Mouse (Mus musculus) stomach, postnatal 0 days (tissue): Measurements from ENCODE around the gene Yif1b. TPM values are rescaled to one million over a fixed set of nuclear protein-coding genes. Genes with fewer than 3 reads are reported as not detected.
A peak's percentile ranks its signal among the peaks of the same experiment; 100 is the strongest.

Experiments
- ATAC-seq: fragments of 200-750 bp; cut with Nextera tagmentation; 2 replicates; pipeline ENCODE4 v1.8.0; 2017; ENCODE audit not compliant: low FRiP score, low TSS enrichment
- DNase-seq: peaks from one replicate; pipeline ENCODE4 v3.0.0-alpha.2; 2016; ENCODE audit warnings: low spot score
- H3K27ac ChIP-seq: fragments of 300-500 bp; sonication (generic); replicated peaks from 2 replicates; pipeline ENCODE4 v1.5.1; 2014; ENCODE audit warnings: mild to moderate bottlenecking, control low read depth
- H3K27me3 ChIP-seq: fragments of 300-500 bp; sonication (generic); 2 replicates; pipeline ENCODE4 v1.6.1; 2014; ENCODE audit warnings: low read length; ENCODE audit not compliant: control insufficient read depth, insufficient read depth
- H3K36me3 ChIP-seq: fragments of 300-500 bp; sonication (generic); 2 replicates; pipeline ENCODE4 v1.6.1; 2014; ENCODE audit warnings: low read length, mixed read lengths; ENCODE audit not compliant: control insufficient read depth, insufficient read depth
- H3K4me1 ChIP-seq: fragments of 300-500 bp; sonication (generic); replicated peaks from 2 replicates; pipeline ENCODE4 v1.6.1; 2014; ENCODE audit warnings: antibody characterized with exemption; ENCODE audit not compliant: control insufficient read depth, insufficient read depth
- H3K4me2 ChIP-seq: fragments of 300-500 bp; sonication (generic); replicated peaks from 2 replicates; pipeline ENCODE4 v1.6.1; 2014; ENCODE audit warnings: low read depth, mild to moderate bottlenecking, control low read depth, moderate library complexity
- H3K4me3 ChIP-seq: fragments of 300-500 bp; sonication (generic); 2 replicates; pipeline ENCODE4 v1.5.1; 2014; ENCODE audit warnings: low read depth, low read length, control low read depth
- H3K9ac ChIP-seq: fragments of 300-500 bp; sonication (generic); 2 replicates; pipeline ENCODE4 v1.6.1; 2014; ENCODE audit warnings: mild to moderate bottlenecking, low read length, control low read depth, mixed read lengths
- H3K9me3 ChIP-seq: fragments of 300-500 bp; sonication (generic); 2 replicates; pipeline ENCODE4 v1.6.1; 2016; ENCODE audit warnings: low read length; ENCODE audit not compliant: control insufficient read depth
- CTCF ChIP-seq: IDR thresholded peaks from 2 replicates; pipeline ENCODE4 v1.5.1; 2016; ENCODE audit warnings: antibody characterized with exemption, low read depth, mild to moderate bottlenecking, moderate library complexity
- EP300 ChIP-seq: optimal IDR thresholded peaks from 2 replicates; pipeline ENCODE3; 2016; ENCODE audit warnings: antibody characterized with exemption
- WGBS: fragments of 180-500 bp; shearing (Covaris S2); extraction: QIAGEN DNeasy Blood & Tissue Kit; methylation state at CpG from one replicate; pipeline ENCODE4 v1.1.7; 2014; 5-methylcytosine and 5-hydroxymethylcytosine counted together
- polyA plus RNA-seq: library from polyadenylated mRNA; unstranded; fragments of >200 nt; fragmentation: Nextera tagmentation; extraction: Ambion mirVana; gene quantifications from 2 replicates; pipeline ENCODE4 v1.2.1, GENCODE M21; 2015

The Yif1b gene
- polyA plus RNA-seq, 1 experiment from 2014 or later = 74.1 TPM

GRCm38 (mm10) chr7:29294111-29294761 lies 56.1 kb downstream of the Yif1b start:
- WGBS = 76% methylated on average over 13 of the region's 13 CpGs
- peaks cover 5% of the 10 kb centered on the region; the same call in 1 of the 2 replicates for H3K4me1 ChIP-seq
- no peak overlapping the region for H3K4me2 ChIP-seq
- DNase-seq (no peak), ATAC-seq (no peak)
- no peak overlapping the region for H3K4me3 ChIP-seq
- no peak overlapping the region for H3K9ac ChIP-seq
- no peaks in the 10 kb centered on the region for H3K36me3 ChIP-seq
- no peaks in the 10 kb centered on the region for H3K9me3 ChIP-seq
- no peak overlapping the region for H3K27ac ChIP-seq
- TF ChIP-seq CTCF (no peak), EP300 (no peak)
- no peaks in the 10 kb centered on the region for H3K27me3 ChIP-seq

- Histone ChIP-seq H3K9me3 (no peaks in the 10 kb centered on the region), H3K4me1 (peaks cover 5% of the 10 kb centered on the region; the same call in 1 of the 2 replicates), H3K9ac (no peak overlapping the region), H3K27ac (no peak overlapping the region), H3K36me3 (no peaks in the 10 kb centered on the region), H3K4me3 (no peak overlapping the region), H3K4me2 (no peak overlapping the region), H3K27me3 (no peaks in the 10 kb centered on the region)
- ATAC-seq (no peak), DNase-seq (no peak)
- TF ChIP-seq EP300 (no peak), CTCF (0 out of 2 replicates have a peak, but pooled peaks have one; percentile 1)
- 67% methylated on average over 24 of the region's 24 CpGs for WGBS
Observed at GRCm38 (mm10) chr7:29295861-29296647, 57.9 kb downstream of the Yif1b start.

GRCm38 (mm10) chr7:29296998-29297397 lies 58.9 kb downstream of the Yif1b start:
- ATAC-seq (peak; percentile 58; the same call in 1 of the 2 replicates), DNase-seq (peak; percentile 70)
- no peak overlapping the region for H3K4me3 ChIP-seq
- no peak overlapping the region for H3K27ac ChIP-seq
- no peaks in the 10 kb centered on the region for H3K27me3 ChIP-seq
- H3K4me2 ChIP-seq = no peak overlapping the region
- no peaks in the 10 kb centered on the region for H3K36me3 ChIP-seq
- WGBS = 9% methylated on average over 10 of the region's 10 CpGs
- TF ChIP-seq CTCF = peak; percentile 85
- TF ChIP-seq EP300 = no peak
- H3K4me1 ChIP-seq = peaks cover 5% of the 10 kb centered on the region; the same call in 1 of the 2 replicates
- no peaks in the 10 kb centered on the region for H3K9me3 ChIP-seq
- H3K9ac ChIP-seq = no peak overlapping the region

Other genes with a start within 250 kb of the Yif1b start
- gene Ryr1, start 113.2 kb upstream of the Yif1b start, polyA plus RNA-seq = 0.10 and 0.11 TPM in 2 replicates
- gene Rasgrp4, start 103.5 kb upstream of the Yif1b start, polyA plus RNA-seq = 0.15 and 0.35 TPM in 2 replicates
- gene Fam98c, start 82.1 kb upstream of the Yif1b start, polyA plus RNA-seq = 32.8 and 38.8 TPM in 2 replicates
- gene Ggn, start 68.1 kb upstream of the Yif1b start, polyA plus RNA-seq = 0.29 and 0.46 TPM in 2 replicates
- 0.95 and 1.0 TPM in 2 replicates for gene Spred3, start 67.9 kb upstream of the Yif1b start, polyA plus RNA-seq
- 262 and 269 TPM in 2 replicates for gene Psmd8, start 57.6 kb upstream of the Yif1b start, polyA plus RNA-seq
- 0.29 and 0.65 TPM in 2 replicates for gene Catsperg1, start 24.3 kb upstream of the Yif1b start, polyA plus RNA-seq
- gene Kcnk6, start 5.8 kb upstream of the Yif1b start, polyA plus RNA-seq = 2.4 and 3.0 TPM in 2 replicates
- 192 and 201 TPM in 2 replicates for gene 2200002D01Rik, start 10.1 kb downstream of the Yif1b start, polyA plus RNA-seq
- 638 and 692 TPM in 2 replicates for gene Spint2, start 43.6 kb downstream of the Yif1b start, polyA plus RNA-seq
- gene Ppp1r14a, start 51.0 kb downstream of the Yif1b start, polyA plus RNA-seq = 53.3 and 64.8 TPM in 2 replicates
- 1.9 TPM in 2 replicates for gene Dpf1, start 65.6 kb downstream of the Yif1b start, polyA plus RNA-seq